In genomic region chr13:42303180-42303929, GRCm38 (mm10) we compare ENCODE assay signal across 7 mouse cellular contexts. TPM values are rescaled to one million over a fixed set of nuclear protein-coding genes. Genes with fewer than 3 reads are reported as not detected.
A peak's percentile ranks its signal among the peaks of the same experiment; 100 is the strongest.
DNase-seq lines count a peak whose midpoint lies in the region; ATAC-seq and TF ChIP-seq lines count a peak whose summit lies in the region.

No protein-coding gene starts in this region.

- no peaks in the 10 kb centered on the region for H3K9me3 ChIP-seq in heart, embryonic 14.5 days (ENCODE audit: control insufficient read depth, low read length)

- H3K4me2 ChIP-seq in heart, embryonic 14.5 days (ENCODE audit: low read length), result peak overlapping the region; percentile 74

- peak overlapping the region; percentile 57 to 69 for H3K4me3 ChIP-seq in heart, embryonic 14.5 days (ENCODE audit: control insufficient read depth in 1 of 2, insufficient read depth in 1 of 2, low read depth in 1 of 2, low read length in 2 of 2)
- H3K4me3 ChIP-seq in small intestine, adult 2 months (ENCODE audit: low read depth, low read length), result peak overlapping the region; percentile 44

- no peak for ATAC-seq in heart, embryonic 14.5 days (ENCODE audit: insufficient number of reproducible peaks, insufficient read depth, low FRiP score, low read depth)

- no peaks in the 10 kb centered on the region for H3K27me3 ChIP-seq in heart, embryonic 14.5 days (ENCODE audit: control insufficient read depth, insufficient read depth, low read length)
- no peaks in the 10 kb centered on the region for H3K27me3 ChIP-seq in small intestine, adult 2 months (ENCODE audit: control insufficient read depth, insufficient read depth, low read length)

- TF ChIP-seq CTCF in small intestine, adult 2 months (IDR thresholded peaks at IDR 0.05; ENCODE audit: extremely low read depth, insufficient read length, insufficient replicate concordance, low read depth, low read length), result peak; percentile 62; the same call in 1 of the 2 replicates

- peak; percentile 22 for DNase-seq in urinary bladder, postnatal 14 days (ENCODE audit: low spot score)
- DNase-seq in urinary bladder, postnatal 4 days (ENCODE audit: low spot score in 2 of 2), result no peak
- DNase-seq in kidney, postnatal 14 days, result peak; percentile 64
- DNase-seq in thymus, postnatal 25 days, result no peak
- no peak for DNase-seq in left cerebral cortex, adult 9 months (ENCODE audit: low spot score in 2 of 2)

- peak overlapping the region; percentile 75 for H3K9ac ChIP-seq in heart, embryonic 14.5 days (ENCODE audit: low read length)

- WGBS in heart, embryonic 14.5 days, result 28% methylated on average over 11 of the region's 11 CpGs
- WGBS in small intestine, adult 2 months, result 15% methylated on average over 11 of the region's 11 CpGs

- no peak for TF ChIP-seq POLR2A in small intestine, adult 2 months (IDR thresholded peaks at IDR 0.05; ENCODE audit: low read depth, low read length)

- peaks cover 35% of the 10 kb centered on the region for H3K36me3 ChIP-seq in heart, embryonic 14.5 days (ENCODE audit: control insufficient read depth, insufficient read depth, low read length)
- no peaks in the 10 kb centered on the region for H3K36me3 ChIP-seq in small intestine, adult 2 months (ENCODE audit: control insufficient read depth, insufficient read depth, low read length)

- H3K27ac ChIP-seq in heart, embryonic 14.5 days (replicated peaks in 1 of 2; ENCODE audit: control insufficient read depth in 1 of 2, insufficient read depth in 1 of 2, low read depth in 2 of 2, low read length in 2 of 2), result no peak overlapping the region
- no peak overlapping the region for H3K27ac ChIP-seq in small intestine, adult 2 months (ENCODE audit: insufficient read depth, low read depth, low read length)

- H3K4me1 ChIP-seq in heart, embryonic 14.5 days (ENCODE audit: control insufficient read depth in 2 of 2, insufficient read depth in 2 of 2, low read length in 2 of 2), result peaks cover 8 to 36% of the 10 kb centered on the region in 2 experiments
- peaks cover 12% of the 10 kb centered on the region for H3K4me1 ChIP-seq in small intestine, adult 2 months (ENCODE audit: control insufficient read depth, insufficient read depth, insufficient read length, low read length)

RNA-seq across cellular contexts. Expression of gene Edn1, which starts 2.1 kb away (rescaled TPM):
- polyA plus RNA-seq in heart, embryonic 14.5 days (2014; fragmentation: Nextera tagmentation; extraction: Ambion mirVana), result 7.5 and 9.8 TPM in 2 replicates
- polyA plus RNA-seq in small intestine, adult 2 months (2012; rRNA removed), result 0.48 and 2.4 TPM in 2 replicates

Comparison
In these comparisons a context has a peak if more than half of its experiments do, and no peak if none do; other contexts are left out.
1. DNase-seq: peak in urinary bladder, postnatal 14 days (single experiment) and kidney, postnatal 14 days (single experiment); none in urinary bladder, postnatal 4 days (0 of 2), thymus, postnatal 25 days (single experiment) and left cerebral cortex, adult 9 months (0 of 2).